Mouse (Mus musculus): ENCODE results near the gene Brs3. TPM values are rescaled to one million over a fixed set of nuclear protein-coding genes. Genes with fewer than 3 reads are reported as not detected.

Gene Brs3
- polyA plus RNA-seq, 1 experiment from 2014 or later, result not detected

GRCm38 (mm10) chrX:57081496-57081895 lies 38.6 kb downstream of the Brs3 start:
- H3K4me1 ChIP-seq (ENCODE audit: insufficient read depth), result no peaks in the 10 kb centered on the region
- ATAC-seq (no peak), DNase-seq (no peak)
- no peaks in the 10 kb centered on the region for H3K36me3 ChIP-seq (replicated peaks; ENCODE audit: insufficient read depth, low read length)
- no peak overlapping the region for H3K9ac ChIP-seq (replicated peaks)
- TF ChIP-seq CTCF (IDR thresholded peaks at IDR 0.05; ENCODE audit: low read depth), result no peak
- 75% methylated on average over 5 of the region's 5 CpGs for WGBS (ENCODE audit: insufficient replicate concordance)
- H3K4me3 ChIP-seq (ENCODE audit: low read depth, low read length), result no peak overlapping the region
- H3K9me3 ChIP-seq (ENCODE audit: low read length), result no peaks in the 10 kb centered on the region
- no peaks in the 10 kb centered on the region for H3K27me3 ChIP-seq (ENCODE audit: insufficient read depth, low read length)
- no peak overlapping the region for H3K4me2 ChIP-seq (ENCODE audit: low read depth, low read length)
- H3K27ac ChIP-seq (ENCODE audit: low read depth), result no peak overlapping the region

- 80% methylated on average over 4 of the region's 4 CpGs for WGBS (ENCODE audit: insufficient replicate concordance)
- TF ChIP-seq CTCF (IDR thresholded peaks at IDR 0.05; ENCODE audit: low read depth) (no peak), EP300 (IDR thresholded peaks at IDR 0.05; ENCODE audit: low read depth) (no peak)
- H3K27ac ChIP-seq (ENCODE audit: low read depth), result no peak within 1 kb of the TSS
- DNase-seq (no peak), ATAC-seq (no peak)
- H3K27me3 ChIP-seq (ENCODE audit: insufficient read depth, low read length), result no peaks in the 10 kb centered on the region
- H3K9ac ChIP-seq (replicated peaks), result no peak within 1 kb of the TSS
- no peaks in the 10 kb centered on the region for H3K36me3 ChIP-seq (replicated peaks; ENCODE audit: insufficient read depth, low read length)
- H3K9me3 ChIP-seq (ENCODE audit: low read length), result no peaks in the 10 kb centered on the region
- H3K4me2 ChIP-seq (ENCODE audit: low read depth, low read length), result no peak within 1 kb of the TSS
- H3K4me1 ChIP-seq (ENCODE audit: insufficient read depth), result no peaks in the 10 kb centered on the region
- H3K4me3 ChIP-seq (ENCODE audit: low read depth, low read length), result no peak within 1 kb of the TSS
These were observed 44.9 kb downstream of the Brs3 start, which contains the start of gene Vgll1 for GRCm38 (mm10) chrX:57087806-57088205. Gene Vgll1, plus strand, starts transcription at chrX:57088106.

Other genes with a start within 250 kb of the Brs3 start
- gene Map7d3, start 220.7 kb upstream of the Brs3 start, polyA plus RNA-seq (2015; fragmentation: Nextera tagmentation; extraction: Ambion mirVana), result 0.55 and 0.63 TPM in 2 replicates
- not detected in 2 replicates for gene Adgrg4, start 172.9 kb upstream of the Brs3 start, polyA plus RNA-seq (2015; fragmentation: Nextera tagmentation; extraction: Ambion mirVana)
- 20.3 and 22.1 TPM in 2 replicates for gene Htatsf1, start 10.5 kb downstream of the Brs3 start, polyA plus RNA-seq (2015; fragmentation: Nextera tagmentation; extraction: Ambion mirVana)
- not detected in 2 replicates for gene Vgll1, start 45.0 kb downstream of the Brs3 start, polyA plus RNA-seq (2015; fragmentation: Nextera tagmentation; extraction: Ambion mirVana)
- gene Cd40lg, start 169.1 kb downstream of the Brs3 start, polyA plus RNA-seq (2015; fragmentation: Nextera tagmentation; extraction: Ambion mirVana), result not detected in 2 replicates

All from liver, postnatal 0 days (tissue).